In the genomic region with DNA sequence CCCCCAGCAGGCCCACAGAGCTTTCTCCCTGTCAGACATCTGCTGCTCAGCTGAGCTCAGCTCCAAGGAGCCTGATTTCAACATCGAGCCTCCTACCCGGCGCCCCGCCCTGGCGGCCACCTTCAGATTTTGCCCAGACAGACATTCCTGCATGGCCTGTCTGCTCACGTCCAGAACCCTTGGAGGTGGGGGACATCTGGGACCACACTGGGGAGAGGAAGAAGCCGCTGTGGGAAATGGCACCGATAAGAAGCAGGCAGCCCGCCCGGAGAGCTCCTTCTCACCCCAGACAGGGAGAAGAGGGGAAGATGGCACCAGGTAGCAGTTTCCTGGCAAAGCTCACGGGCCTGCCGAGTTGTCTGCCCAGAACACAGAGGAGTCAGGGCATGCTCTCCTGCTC, we compare ENCODE assay signal across 11 mouse cellular contexts.
DNase-seq lines count a peak whose midpoint lies in the region; ATAC-seq and TF ChIP-seq lines count a peak whose summit lies in the region.
"Had no signal": no experiment of that assay in that cellular context is flagged by ENCODE, and none has a peak within 500 bp of the region (broad histone marks: within the 10 kb centered on the region; RNA-seq: fewer than 3 reads in every experiment).

No protein-coding gene starts in this region.

- TF ChIP-seq CTCF in midbrain, postnatal 0 days (IDR thresholded peaks at IDR 0.05), result no peak

- H3K27me3 ChIP-seq in heart, embryonic 10.5 days (ENCODE audit: insufficient read depth, poor library complexity, severe bottlenecking), result no peaks in the 10 kb centered on the region
- H3K27me3 ChIP-seq in midbrain, embryonic 16.5 days (ENCODE audit: control insufficient read depth, insufficient read depth, low read depth, low read length), result no peaks in the 10 kb centered on the region
- H3K27me3 ChIP-seq in midbrain, postnatal 0 days (ENCODE audit: insufficient read depth, low read length), result no peaks in the 10 kb centered on the region
- no peaks in the 10 kb centered on the region for H3K27me3 ChIP-seq in embryonic facial prominence, embryonic 10.5 days (replicated peaks; ENCODE audit: low read depth, poor library complexity, severe bottlenecking)
- no peaks in the 10 kb centered on the region for H3K27me3 ChIP-seq in stomach, embryonic 15.5 days (replicated peaks)
- H3K27me3 ChIP-seq: kidney, embryonic 15.5 days had no signal

- peak overlapping the region; percentile 17; the same call in 1 of the 2 replicates for H3K27ac ChIP-seq in heart, embryonic 10.5 days
- H3K27ac ChIP-seq in midbrain, embryonic 16.5 days (ENCODE audit: low read length), result 0 out of 2 replicates have a peak overlapping the region, but pooled peaks have one; percentile 12
- no peak overlapping the region for H3K27ac ChIP-seq in midbrain, postnatal 0 days (ENCODE audit: low read depth, low read length)
- peak overlapping the region; percentile 57; the same call in 1 of the 2 replicates for H3K27ac ChIP-seq in embryonic facial prominence, embryonic 10.5 days (replicated peaks)
- peak overlapping the region; percentile 71 for H3K27ac ChIP-seq in stomach, embryonic 15.5 days

- no peak overlapping the region for H3K9ac ChIP-seq in midbrain, embryonic 16.5 days (ENCODE audit: low read depth, low read length)
- H3K9ac ChIP-seq in midbrain, postnatal 0 days (replicated peaks; ENCODE audit: low read length, poor library complexity, severe bottlenecking), result no peak overlapping the region
- H3K9ac ChIP-seq in stomach, embryonic 15.5 days, result no peak overlapping the region
- H3K9ac ChIP-seq: kidney, embryonic 15.5 days had no signal

- H3K4me1 ChIP-seq in heart, embryonic 10.5 days, result peaks cover 59% of the 10 kb centered on the region
- H3K4me1 ChIP-seq in midbrain, embryonic 16.5 days (ENCODE audit: control insufficient read depth, insufficient read depth, low read length), result peaks cover 17% of the 10 kb centered on the region
- no peaks in the 10 kb centered on the region for H3K4me1 ChIP-seq in midbrain, postnatal 0 days (ENCODE audit: insufficient read depth, low read length)
- peaks cover 62% of the 10 kb centered on the region for H3K4me1 ChIP-seq in embryonic facial prominence, embryonic 10.5 days
- peaks cover 43% of the 10 kb centered on the region for H3K4me1 ChIP-seq in stomach, embryonic 15.5 days

- no peaks in the 10 kb centered on the region for H3K9me3 ChIP-seq in heart, embryonic 10.5 days
- H3K9me3 ChIP-seq in midbrain, embryonic 16.5 days (replicated peaks; ENCODE audit: control insufficient read depth, low read length, poor library complexity, severe bottlenecking), result no peaks in the 10 kb centered on the region
- no peaks in the 10 kb centered on the region for H3K9me3 ChIP-seq in midbrain, postnatal 0 days (ENCODE audit: low read length)
- no peaks in the 10 kb centered on the region for H3K9me3 ChIP-seq in embryonic facial prominence, embryonic 10.5 days
- no peaks in the 10 kb centered on the region for H3K9me3 ChIP-seq in stomach, embryonic 15.5 days
- H3K9me3 ChIP-seq: kidney, embryonic 15.5 days had no signal

- no peak overlapping the region for H3K4me2 ChIP-seq in midbrain, embryonic 16.5 days (ENCODE audit: low read length)
- H3K4me2 ChIP-seq in midbrain, postnatal 0 days (ENCODE audit: low read depth, low read length, poor library complexity, severe bottlenecking), result no peak overlapping the region
- no peak overlapping the region for H3K4me2 ChIP-seq in stomach, embryonic 15.5 days
- H3K4me2 ChIP-seq: kidney, embryonic 15.5 days had no signal

- peaks cover 37% of the 10 kb centered on the region for H3K36me3 ChIP-seq in heart, embryonic 10.5 days
- H3K36me3 ChIP-seq in midbrain, embryonic 16.5 days (ENCODE audit: control insufficient read depth, insufficient read depth, low read length), result peaks cover 6% of the 10 kb centered on the region; the same call in 1 of the 2 replicates
- 0 out of 2 replicates have a peak, but pooled peaks cover 8% of the 10 kb centered on the region for H3K36me3 ChIP-seq in midbrain, postnatal 0 days (ENCODE audit: insufficient read depth, low read length)
- H3K36me3 ChIP-seq in embryonic facial prominence, embryonic 10.5 days (replicated peaks), result peaks cover 59% of the 10 kb centered on the region
- H3K36me3 ChIP-seq in stomach, embryonic 15.5 days, result peaks cover 8% of the 10 kb centered on the region

- ATAC-seq in midbrain, embryonic 16.5 days, result no peak
- ATAC-seq in midbrain, postnatal 0 days (ENCODE audit: low FRiP score), result no peak
- no peak for ATAC-seq in stomach, embryonic 15.5 days (ENCODE audit: insufficient read depth, low FRiP score, low read depth)

- H3K4me3 ChIP-seq in heart, embryonic 10.5 days, result no peak overlapping the region
- no peak overlapping the region for H3K4me3 ChIP-seq in midbrain, embryonic 16.5 days (ENCODE audit: low read depth, low read length)
- H3K4me3 ChIP-seq in midbrain, postnatal 0 days (ENCODE audit: low read depth, low read length), result no peak overlapping the region
- H3K4me3 ChIP-seq in embryonic facial prominence, embryonic 10.5 days, result no peak overlapping the region
- no peak overlapping the region for H3K4me3 ChIP-seq in stomach, embryonic 15.5 days (replicated peaks)
- H3K4me3 ChIP-seq: kidney, embryonic 15.5 days had no signal

- DNase-seq in heart, embryonic 10.5 days (ENCODE audit: low spot score), result no peak
- DNase-seq in heart, adult 8-10 months (ENCODE audit: low spot score), result no peak
- no peak for DNase-seq in midbrain, postnatal 0 days (ENCODE audit: low spot score)
- DNase-seq in embryonic facial prominence, embryonic 10.5 days (ENCODE audit: low spot score), result no peak
- DNase-seq in kidney, postnatal 4 days, result no peak
- no peak for DNase-seq in frontal cortex, postnatal 36 days (ENCODE audit: low spot score in 2 of 2)
- DNase-seq: right cerebral cortex, adult 18-20 months; thymus, postnatal 4 days had no signal

- WGBS in heart, embryonic 10.5 days, result 63% methylated on average over 12 of the region's 12 CpGs
- WGBS in midbrain, embryonic 16.5 days, result 85% methylated on average over 12 of the region's 12 CpGs
- WGBS in midbrain, postnatal 0 days, result 84% methylated on average over 12 of the region's 12 CpGs
- 79% methylated on average over 12 of the region's 12 CpGs for WGBS in embryonic facial prominence, embryonic 10.5 days
- 67% methylated on average over 12 of the region's 12 CpGs for WGBS in stomach, embryonic 15.5 days
